Mouse (Mus musculus): ENCODE measurements around the gene Csgalnact2.

Gene Csgalnact2

DNA sequence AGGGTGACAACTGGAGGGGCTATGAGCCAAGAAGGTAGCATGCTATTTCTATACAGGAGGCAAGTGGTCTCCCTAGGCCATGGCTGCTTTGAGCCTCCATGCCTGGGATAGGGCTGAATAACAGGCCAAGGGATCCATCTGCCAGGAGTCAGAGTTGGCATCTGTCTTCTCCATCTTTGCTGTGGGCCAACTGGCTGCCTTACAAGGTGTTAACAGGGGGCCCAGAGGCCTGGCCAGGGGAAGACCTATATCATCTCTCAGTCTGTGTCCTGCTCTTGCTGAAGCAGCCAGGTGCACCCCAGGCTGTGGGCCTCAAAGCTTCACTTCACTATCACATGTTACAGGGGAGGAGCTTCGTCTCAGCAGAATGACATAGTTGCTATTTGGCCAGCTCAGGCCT is 66.8 kb downstream of the Csgalnact2 start:
- no peak for DNase-seq (ENCODE audit: low spot score)

- no peak for DNase-seq (ENCODE audit: low spot score)
These were observed 67.5 kb downstream of the Csgalnact2 start for GRCm38 (mm10) chr6:118071416-118071815.

DNA sequence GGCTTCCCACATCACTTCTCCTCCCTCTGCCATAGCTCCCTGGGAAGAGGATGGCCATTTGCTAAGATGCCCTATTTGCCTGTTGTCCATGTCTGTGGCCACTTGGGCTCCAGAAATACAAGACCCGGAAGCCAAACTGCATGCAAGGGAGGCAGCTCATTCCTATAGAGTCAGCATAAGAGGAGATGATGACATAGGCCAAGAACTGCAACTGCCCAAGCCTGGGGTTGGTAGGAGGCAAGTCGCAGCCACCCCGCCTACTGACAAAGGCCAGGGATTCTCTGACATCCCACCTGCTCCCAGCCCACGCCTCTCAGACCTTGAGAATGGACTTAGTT is 68.0 kb downstream of the Csgalnact2 start:
- no peak for DNase-seq (ENCODE audit: low spot score)

DNA sequence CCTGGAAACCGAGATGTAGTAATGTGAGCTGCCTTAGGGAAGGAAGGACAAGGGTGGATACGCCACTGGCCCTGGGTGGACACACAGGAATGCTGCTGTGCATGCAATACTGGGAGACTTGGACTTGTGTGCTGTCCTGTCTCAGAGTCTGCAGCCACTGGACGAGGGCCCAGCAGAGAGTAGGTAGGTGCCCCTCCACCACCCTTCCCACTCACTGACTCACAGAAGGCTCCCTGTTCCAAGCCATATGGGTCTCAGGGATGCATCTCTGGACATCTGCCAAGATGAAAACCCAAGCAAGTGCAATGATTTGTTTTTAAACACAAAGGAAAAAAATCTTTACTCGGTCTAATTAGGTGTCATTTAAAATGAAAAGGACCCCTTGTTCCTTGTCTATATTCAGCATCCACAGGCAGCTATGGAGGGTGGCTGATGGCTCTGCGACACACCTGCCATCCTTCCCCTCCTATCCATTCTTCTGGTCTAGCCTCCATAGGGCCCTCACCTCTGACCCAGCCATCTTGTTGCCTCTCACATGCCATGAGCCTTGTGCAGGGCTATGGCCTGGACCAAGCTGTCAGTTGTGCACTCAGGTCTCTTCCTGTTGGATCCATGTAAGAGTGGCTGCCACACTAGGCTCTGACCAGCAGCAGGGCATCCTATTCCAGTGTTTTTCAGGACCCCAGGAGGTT is 68.5 kb downstream of the Csgalnact2 start:
- peak; percentile 46 for DNase-seq (ENCODE audit: low spot score)

- DNase-seq (ENCODE audit: low spot score), result no peak
These were observed 71.2 kb downstream of the Csgalnact2 start for GRCm38 (mm10) chr6:118067720-118068119.

DNA sequence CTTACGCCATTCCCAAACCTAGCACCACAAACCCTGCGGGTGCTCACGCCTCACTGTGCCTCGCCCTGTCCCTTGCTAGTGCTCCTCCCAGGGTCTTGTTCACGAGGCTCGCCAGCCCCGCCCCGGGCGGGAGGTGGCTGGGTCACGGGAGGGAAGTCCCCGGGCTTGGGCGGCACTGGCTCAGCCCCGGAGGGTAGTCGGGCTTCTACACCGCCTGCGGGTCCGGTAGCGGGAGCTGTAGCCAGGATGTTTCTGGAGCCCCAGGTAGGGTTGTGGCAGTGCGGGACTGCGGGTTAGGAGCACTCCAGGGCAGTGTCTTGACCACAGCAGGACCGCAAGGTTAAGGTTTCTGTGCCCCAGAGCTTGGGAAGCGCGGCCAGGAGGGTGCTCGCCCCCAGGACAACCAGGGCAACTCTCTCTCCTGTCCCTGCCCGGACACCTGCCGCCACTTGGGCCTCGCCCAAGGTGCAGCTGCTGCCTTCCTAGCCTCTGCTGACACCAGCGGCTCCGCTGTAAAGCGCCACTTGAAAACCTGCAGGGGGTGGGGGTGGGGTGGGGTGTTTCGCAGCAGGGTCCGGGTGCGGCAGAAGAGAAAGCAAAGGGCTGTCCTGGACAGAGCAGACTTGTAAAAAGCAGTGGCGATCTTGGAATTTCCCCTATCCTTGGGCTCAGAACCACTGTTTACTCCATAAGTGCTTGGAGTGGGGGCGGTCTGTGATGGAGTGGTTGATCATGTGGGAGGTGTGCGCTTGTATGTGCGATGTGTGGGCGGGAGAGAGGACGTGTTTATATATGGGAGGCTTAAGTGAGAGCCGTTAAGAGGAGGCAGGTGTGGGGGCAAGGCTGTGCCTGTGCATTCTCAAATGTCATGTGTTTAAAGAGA is 72.5 kb downstream of the Csgalnact2 start:
- no peak for DNase-seq (ENCODE audit: low spot score)

DNA sequence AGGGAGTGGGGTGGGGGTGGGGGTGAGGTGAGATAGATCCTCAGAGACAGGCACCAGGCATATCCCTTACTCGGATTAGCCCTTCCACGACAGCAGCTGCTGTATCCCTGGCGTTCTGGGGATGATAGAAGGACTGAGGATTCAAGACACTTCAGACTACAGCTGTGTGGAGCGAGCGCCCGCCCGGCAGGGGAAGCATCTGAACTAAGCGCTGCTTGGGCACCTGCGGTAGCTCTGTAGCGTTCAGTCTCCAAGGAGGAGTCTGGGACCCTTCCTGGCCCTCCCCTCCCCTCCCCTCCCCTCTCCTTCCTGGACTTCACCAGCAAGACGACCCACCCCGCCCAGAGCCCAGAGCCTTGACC is 73.1 kb downstream of the Csgalnact2 start:
- no peak for DNase-seq (ENCODE audit: low spot score)

GRCm38 (mm10) chr6:118064968-118065530 is 73.9 kb downstream of the Csgalnact2 start:
- DNase-seq (ENCODE audit: low spot score), result no peak

DNA sequence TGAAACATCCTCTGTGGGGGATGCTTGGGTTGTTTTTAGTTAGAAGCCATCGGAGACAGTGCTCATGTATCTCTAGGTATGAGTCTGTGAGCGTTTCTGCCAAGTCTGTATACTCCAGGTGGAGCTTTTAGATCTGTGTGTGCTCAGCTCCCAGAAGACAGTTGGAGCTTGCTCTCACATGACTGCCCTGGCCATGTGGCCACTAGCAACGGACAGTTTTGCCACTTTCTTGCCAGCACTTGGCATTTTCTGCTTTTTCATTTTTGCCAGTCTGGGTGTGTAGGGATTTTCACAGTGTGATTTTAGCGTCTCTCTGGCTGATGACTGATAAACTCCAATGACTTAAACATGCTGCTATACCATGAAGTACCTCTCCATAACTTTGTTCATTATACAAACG is 75.7 kb downstream of the Csgalnact2 start:
- DNase-seq (ENCODE audit: low spot score), result no peak

DNA sequence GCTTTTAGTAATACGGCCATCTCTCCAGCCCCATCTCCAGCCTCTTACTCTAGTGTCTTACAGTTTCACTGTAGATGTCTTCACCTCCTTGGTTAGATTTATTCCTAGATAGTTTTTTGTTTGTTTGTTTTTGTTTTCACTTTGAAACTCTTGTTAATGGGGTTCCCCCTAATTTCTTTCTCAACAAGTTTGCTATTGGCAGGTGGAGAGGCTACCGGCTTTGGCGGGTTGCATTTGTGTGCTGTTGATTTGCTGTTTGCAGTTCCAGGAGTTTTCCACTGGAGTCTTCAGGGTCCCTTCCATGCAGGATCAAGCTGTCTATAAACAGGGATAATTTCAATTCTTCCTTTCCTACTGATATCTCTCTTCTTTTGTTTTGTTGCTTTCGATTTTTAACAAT is 77.7 kb downstream of the Csgalnact2 start:
- DNase-seq (ENCODE audit: low spot score), result no peak
